26 mouse cellular contexts compared by ENCODE assay signal in the genomic region with DNA sequence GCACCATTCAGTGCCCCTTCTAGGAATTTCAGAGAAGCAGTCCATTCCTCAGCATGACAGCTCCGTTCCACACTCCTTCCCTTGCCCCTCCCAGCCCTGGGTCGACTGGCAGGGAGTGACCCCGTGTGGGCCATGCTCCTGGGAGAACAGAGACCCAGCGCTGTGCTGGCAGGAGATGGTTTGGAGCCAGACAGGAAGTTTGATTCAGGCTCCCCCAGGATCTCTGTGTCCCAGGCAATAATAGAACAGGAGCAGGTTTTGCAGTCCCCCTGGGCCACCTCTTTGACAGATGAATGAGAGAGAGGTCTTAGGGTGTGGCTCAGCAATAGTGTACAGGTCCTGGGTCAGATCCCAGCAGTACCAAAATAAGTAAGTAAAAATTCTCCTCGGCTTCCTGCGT. TPM values are rescaled to one million over a fixed set of nuclear protein-coding genes. Genes with fewer than 3 reads are reported as not detected.
DNase-seq lines count a peak whose midpoint lies in the region; TF ChIP-seq lines count a peak whose summit lies in the region.
"Had no signal": no experiment of that assay in that cellular context is flagged by ENCODE, and none has a peak within 500 bp of the region (broad histone marks: within the 10 kb centered on the region; RNA-seq: fewer than 3 reads in every experiment).

No protein-coding gene starts in this region.

- no peak for TF ChIP-seq CTCF in heart, adult 2 months (IDR thresholded peaks at IDR 0.05)
- TF ChIP-seq CTCF in layer of hippocampus, adult 2 months (conservative IDR thresholded peaks at IDR 0.05): no peak

- intact Hi-C loops in heart, adult 2 months (cut with DNase I): no loop called here
- intact Hi-C loops in heart, postnatal 25 days (cut with DNase I): loop anchor here (2.0 kb wide), 1 partner anchor 21 kb away; no protein-coding TSS in a partner anchor

- no peaks in the 10 kb centered on the region for H3K36me3 ChIP-seq in heart, adult 2 months (ENCODE audit: control insufficient read depth, insufficient read depth, low read length)

- peak overlapping the region; percentile 94 for H3K27ac ChIP-seq in heart, adult 2 months
- H3K27ac ChIP-seq in layer of hippocampus, adult 2 months: peak overlapping the region; percentile 53; the same call in 1 of the 2 replicates
- H3K27ac ChIP-seq: forebrain, embryonic 12.5 days; liver, embryonic 14.5 days had no signal

- no peak overlapping the region for H3K4me3 ChIP-seq in heart, adult 2 months
- H3K4me3 ChIP-seq in layer of hippocampus, adult 2 months: no peak overlapping the region
- H3K4me3 ChIP-seq: forebrain, embryonic 12.5 days had no signal

- 31% methylated on average over 6 of the region's 6 CpGs for WGBS in heart, adult 2 months

- TF ChIP-seq EP300 in heart, adult 2 months (IDR thresholded peaks at IDR 0.05; ENCODE audit: insufficient read depth, low read depth, low read length): 0 out of 2 replicates have a peak, but pooled peaks have one; percentile 27

- H3K27me3 ChIP-seq in heart, adult 2 months (ENCODE audit: control insufficient read depth, insufficient read depth, low read length): no peaks in the 10 kb centered on the region; the same call in 1 of the 2 replicates

- no peak for TF ChIP-seq POLR2A in heart, adult 2 months (IDR thresholded peaks at IDR 0.05; ENCODE audit: insufficient read depth, low read depth, low read length)

- peaks cover 24% of the 10 kb centered on the region for H3K4me1 ChIP-seq in heart, adult 2 months (ENCODE audit: control insufficient read depth, insufficient read depth, low read length)

- DNase-seq in heart, adult 2 months: no peak
- no peak for DNase-seq in heart, postnatal 25 days (ENCODE audit: low spot score)
- no peak for DNase-seq in layer of hippocampus, adult 2 months (ENCODE audit: low spot score in 2 of 2)
- DNase-seq in layer of hippocampus, postnatal 10 days (ENCODE audit: low spot score in 2 of 2): no peak
- DNase-seq in kidney, postnatal 10 days: peak; percentile 37
- DNase-seq in kidney, postnatal 4 days: peak; percentile 29 to 56
- no peak for DNase-seq in layer of hippocampus, adult 8-10 months (ENCODE audit: low spot score in 2 of 2)
- no peak for DNase-seq in cerebellum, adult 11-12 months
- DNase-seq: cerebellum, adult 9-11 months; gastrocnemius, postnatal 14 days; heart, postnatal 14 days; layer of hippocampus, postnatal 36 days; right cerebral cortex, adult 18-20 months had no signal

- 0 out of 2 replicates have a peak, but pooled peaks cover 1% of the 10 kb centered on the region for H3K79me2 ChIP-seq in heart, adult 2 months (replicated peaks; ENCODE audit: control insufficient read depth, insufficient read depth, low read length)

- H3K9ac ChIP-seq in heart, adult 2 months (ENCODE audit: low read depth, low read length): no peak overlapping the region
- H3K9ac ChIP-seq: forebrain, embryonic 12.5 days; liver, embryonic 14.5 days had no signal

RNA-seq across cellular contexts. Expression of a gene that starts 4.0 kb away (rescaled TPM):
- 10 to 100 TPM; 60.8 to 75.0 TPM for total RNA-seq in heart, adult 2 months (2021)
- 133 and 137 TPM in 2 replicates for polyA plus RNA-seq in heart, adult 2 months (2012; rRNA removed)
- total RNA-seq in heart, postnatal 25 days (2021): 10 to 100 TPM; 75.3 to 85.4 TPM
- 10 to 100 TPM; 17.7 to 19.4 TPM for total RNA-seq in layer of hippocampus, adult 2 months (2021)
- total RNA-seq in layer of hippocampus, postnatal 10 days (2021): 10 to 100 TPM; 25.5 to 39.0 TPM
- 10 to 100 TPM; 16.9 to 66.2 (median 37.8) TPM for total RNA-seq in layer of hippocampus, adult 8-10 months (2022)

RNA-seq across cellular contexts. Expression of a gene that starts 22.0 kb away (rescaled TPM):
- 10 to 100 TPM; 37.8 to 38.5 TPM for total RNA-seq in heart, adult 2 months (2021)
- polyA plus RNA-seq in heart, adult 2 months (2012; rRNA removed): 16.1 and 19.5 TPM in 2 replicates
- total RNA-seq in heart, postnatal 25 days (2021): 10 to 100 TPM; 37.8 to 40.3 TPM
- 10 to 100 TPM; 95.2 to 97.8 TPM for total RNA-seq in layer of hippocampus, adult 2 months (2021)
- 100 to 1,000 TPM; 139 to 140 TPM for total RNA-seq in layer of hippocampus, postnatal 10 days (2021)
- total RNA-seq in layer of hippocampus, adult 8-10 months (2022): 10 to 100 TPM; 70.8 to 100.0 (median 83.5) TPM

RNA-seq across cellular contexts. Expression of a gene that starts 22.2 kb away (rescaled TPM):
- total RNA-seq in heart, adult 2 months (2021): 10 to 100 TPM; 56.5 to 66.5 TPM
- polyA plus RNA-seq in heart, adult 2 months (2012; rRNA removed): 36.6 and 48.0 TPM in 2 replicates
- 10 to 100 TPM; 53.5 to 62.6 TPM for total RNA-seq in heart, postnatal 25 days (2021)
- total RNA-seq in layer of hippocampus, adult 2 months (2021): 10 to 100 TPM; 67.4 to 73.4 TPM
- total RNA-seq in layer of hippocampus, postnatal 10 days (2021): 10 to 100 TPM; 80.5 to 85.9 TPM
- total RNA-seq in layer of hippocampus, adult 8-10 months (2022): 10 to 100 TPM; 67.8 to 76.8 (median 73.0) TPM

RNA-seq across cellular contexts. Expression of a gene that starts 34.2 kb away (rescaled TPM):
- not detected for total RNA-seq in heart, adult 2 months (2021)
- not detected in 2 replicates for polyA plus RNA-seq in heart, adult 2 months (2012; rRNA removed)
- total RNA-seq in heart, postnatal 25 days (2021): not detected
- not detected for total RNA-seq in layer of hippocampus, adult 2 months (2021)
- not detected for total RNA-seq in layer of hippocampus, postnatal 10 days (2021)
- total RNA-seq in layer of hippocampus, adult 8-10 months (2022): not detected
- total RNA-seq: gastrocnemius, postnatal 14 days; heart, postnatal 14 days; layer of hippocampus, postnatal 36 days; left cerebral cortex, postnatal 25 days had no signal
- polyA plus RNA-seq: cortical plate, adult 2 months; embryonic facial prominence, embryonic 11.5 days; forebrain, embryonic 12.5 days; frontal cortex, adult 2 months; hindbrain, embryonic 16.5 days; large intestine, adult 2 months; limb, embryonic 14.5 days; lung, embryonic 16.5 days; midbrain, embryonic 11.5 days; neural tube, embryonic 11.5 days; urinary bladder, adult 2 months had no signal

RNA-seq across cellular contexts. Expression of a gene that starts 34.4 kb away (rescaled TPM):
- total RNA-seq in heart, adult 2 months (2021): 10 to 100 TPM; 60.4 to 64.4 TPM
- polyA plus RNA-seq in heart, adult 2 months (2012; rRNA removed): 67.8 and 79.9 TPM in 2 replicates
- 10 to 100 TPM; 56.8 to 68.1 TPM for total RNA-seq in heart, postnatal 25 days (2021)
- 100 to 1,000 TPM; 252 to 255 TPM for total RNA-seq in layer of hippocampus, adult 2 months (2021)
- total RNA-seq in layer of hippocampus, postnatal 10 days (2021): 100 to 1,000 TPM; 199 to 202 TPM
- 100 to 1,000 TPM; 223 to 245 (median 243) TPM for total RNA-seq in layer of hippocampus, adult 8-10 months (2022)

Comparison
In these comparisons a context has a peak if more than half of its experiments do, and no peak if none do; other contexts are left out.
1. DNase-seq: peak in kidney, postnatal 10 days (single experiment) and kidney, postnatal 4 days (2 of 2); none in heart, adult 2 months (0 of 2), heart, postnatal 25 days (single experiment), layer of hippocampus, adult 2 months (0 of 2), layer of hippocampus, postnatal 10 days (0 of 2), layer of hippocampus, adult 8-10 months (0 of 2) and cerebellum, adult 11-12 months (single experiment).